Mouse (Mus musculus) induced T-regulatory cell, adult 2 months (primary cell): ENCODE data around the gene Gm11562.
"Not testable (repeated sequence)": the region's sequence is repeated elsewhere in the genome, so short reads cannot be mapped to it uniquely, and the experiment has no call there.

ENCODE experiments used
- DNase-seq: peaks from one replicate; pipeline ENCODE4 v3.0.0-alpha.2; 2012; ENCODE audit warnings: low read depth

The Gm11562 gene

DNA sequence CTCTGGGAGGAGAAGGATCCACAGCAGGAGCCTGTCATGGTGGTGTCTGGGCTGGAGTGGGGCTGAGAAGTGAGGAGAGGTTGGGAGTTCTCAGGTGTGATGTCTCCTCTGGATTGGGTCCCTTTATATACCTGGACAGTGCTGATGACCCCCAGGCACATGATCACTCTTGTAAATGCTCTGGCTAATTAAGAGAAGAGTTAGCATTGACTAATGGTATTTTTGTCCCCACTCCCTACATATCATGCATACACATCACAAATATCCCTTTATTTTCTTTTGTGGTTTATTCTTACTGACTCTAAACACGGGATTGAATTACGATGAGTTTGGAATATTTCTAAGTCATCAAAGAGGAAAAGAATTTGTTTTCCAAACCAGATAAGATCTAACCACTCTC, at the start of gene Gm11562:
Gene Gm11562, minus strand, starts transcription at position 101 of the 400 bp plus-strand sequence.
- DNase-seq = no peak

DNA sequence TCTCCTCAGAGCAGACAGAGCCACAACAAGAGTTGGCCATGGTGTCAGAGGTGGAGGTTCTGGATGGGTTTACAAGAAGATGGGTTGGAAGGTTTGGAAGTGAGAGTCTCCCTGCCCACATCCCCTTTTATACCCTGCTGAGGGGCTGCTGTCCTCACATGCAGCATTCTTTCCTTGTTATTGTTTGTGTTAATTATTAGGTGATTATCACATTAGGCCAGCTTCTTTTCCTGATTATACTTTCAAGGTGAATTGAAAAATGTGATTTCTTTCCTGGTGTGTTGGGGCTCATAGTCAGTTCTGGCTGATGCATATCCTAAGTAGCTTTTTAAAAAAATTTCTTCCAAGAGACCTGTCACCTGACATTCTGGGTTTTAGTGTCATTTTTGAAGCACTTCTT, 45.6 kb upstream of the Gm11562 start, which contains the start of gene Krtap4-6:
Gene Krtap4-6, minus strand, starts transcription at position 101 of the 400 bp plus-strand sequence.
- no peak for DNase-seq

DNA sequence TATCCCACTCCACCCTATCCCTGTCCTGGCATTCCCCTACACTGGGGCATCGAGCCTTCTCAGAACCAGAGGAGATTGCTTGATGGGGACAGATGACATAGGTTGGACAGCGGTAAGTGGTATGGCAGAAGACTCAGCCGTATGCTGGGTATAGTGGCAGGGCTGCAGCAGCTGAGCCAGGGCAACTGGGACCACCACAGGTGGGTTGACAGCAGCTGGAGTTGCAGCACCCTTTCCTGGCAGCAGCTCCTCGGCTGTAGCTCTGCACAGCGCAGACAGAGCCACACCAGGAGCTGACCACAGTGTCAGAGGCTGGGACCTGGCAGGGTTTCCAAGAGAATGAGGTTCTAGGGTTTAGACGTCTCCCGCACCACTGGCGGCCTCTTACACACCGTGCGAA, 42.6 kb upstream of the Gm11562 start:
- no peak for DNase-seq

DNA sequence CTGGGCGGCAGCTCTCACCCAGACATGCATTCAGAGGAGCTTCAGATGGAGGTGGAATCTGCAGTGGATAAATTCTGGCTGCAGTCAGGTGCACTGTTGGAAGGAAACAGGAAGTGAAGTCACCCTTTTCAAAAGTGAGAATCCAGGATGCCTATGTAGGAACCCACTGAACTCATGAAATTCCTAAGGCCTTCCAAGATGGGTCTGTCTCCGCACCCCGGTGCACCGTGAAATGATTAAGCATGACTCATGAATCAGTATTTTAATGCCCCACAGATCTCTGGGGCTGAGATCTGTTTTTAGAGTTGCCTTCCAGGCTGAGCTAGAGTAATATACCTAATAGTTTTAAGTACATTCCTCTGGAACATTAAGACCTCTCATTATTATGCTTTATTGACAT, 39.0 kb upstream of the Gm11562 start:
- no peak for DNase-seq

DNA sequence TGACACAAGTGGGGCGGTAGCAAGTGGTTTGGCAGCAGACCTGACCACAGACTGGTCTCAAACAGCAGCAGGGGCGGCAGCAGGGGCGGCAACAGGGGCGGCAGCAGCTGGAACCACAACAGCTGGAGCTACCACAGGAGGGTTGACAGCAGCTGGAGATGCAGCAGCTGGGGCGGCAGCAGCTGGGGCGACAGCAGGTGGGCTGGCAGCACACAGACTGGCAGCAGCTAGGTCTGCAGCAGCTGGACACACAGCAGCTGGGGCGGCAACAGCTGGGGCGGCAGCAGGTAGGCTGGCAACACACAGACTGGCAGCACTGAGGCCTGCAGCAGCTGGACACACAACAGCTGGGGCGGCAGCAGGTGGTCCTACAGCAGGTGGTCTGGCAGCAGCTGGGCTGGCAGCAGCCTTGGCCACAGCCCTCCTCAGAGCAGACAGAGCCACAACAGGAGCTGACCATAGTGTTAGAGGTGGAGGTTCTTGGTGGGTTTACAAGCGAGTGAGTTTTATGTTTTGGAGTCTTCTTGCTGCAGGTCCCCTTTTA, 38.3 kb upstream of the Gm11562 start, which contains the start of gene Gm11563:
Gene Gm11563, minus strand, starts transcription at position 494 of the 544 bp plus-strand sequence.
- DNase-seq = not testable (repeated sequence)

DNA sequence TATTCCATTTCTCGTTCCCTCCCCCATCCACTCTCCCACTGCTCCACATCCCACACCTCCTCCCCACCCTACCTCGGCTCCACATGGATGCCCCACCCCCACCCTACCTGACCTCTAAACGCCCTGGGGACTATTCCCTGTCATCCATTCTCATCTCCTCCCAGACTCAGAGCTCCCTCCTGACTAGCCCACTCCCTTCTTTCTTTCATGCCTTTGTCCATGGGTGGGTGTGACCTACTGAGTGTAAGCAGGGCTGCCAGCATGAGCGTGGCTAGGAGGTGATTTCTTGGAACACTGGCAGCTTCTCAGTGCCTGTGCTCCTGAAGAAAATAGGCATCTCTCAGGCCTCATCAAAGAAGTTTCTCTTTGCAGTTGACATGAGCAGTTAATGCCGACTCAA, 36.8 kb upstream of the Gm11562 start:
- DNase-seq = no peak

DNA sequence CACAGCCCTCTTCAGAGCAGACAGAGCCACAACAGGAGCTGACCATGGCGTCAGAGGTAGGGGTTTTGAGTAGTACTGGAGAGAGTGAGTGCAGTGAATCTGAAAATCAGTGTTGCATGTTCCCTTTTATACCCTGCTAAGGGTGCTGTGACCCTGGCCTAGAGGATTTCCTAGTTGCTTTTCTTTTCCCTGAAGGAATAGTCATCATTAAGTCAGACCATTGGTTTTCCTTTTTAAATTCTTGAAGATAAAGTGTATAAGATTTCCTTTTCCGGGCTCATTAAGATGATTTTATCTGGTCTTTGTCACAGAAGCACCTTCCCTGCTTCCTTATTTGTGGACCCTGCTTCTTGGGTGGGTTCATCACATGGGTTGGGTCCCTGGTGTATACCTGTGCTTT, 29.9 kb upstream of the Gm11562 start, which contains the start of gene Gm11555:
Gene Gm11555, minus strand, starts transcription at position 101 of the 400 bp plus-strand sequence.
- DNase-seq = no peak

DNA sequence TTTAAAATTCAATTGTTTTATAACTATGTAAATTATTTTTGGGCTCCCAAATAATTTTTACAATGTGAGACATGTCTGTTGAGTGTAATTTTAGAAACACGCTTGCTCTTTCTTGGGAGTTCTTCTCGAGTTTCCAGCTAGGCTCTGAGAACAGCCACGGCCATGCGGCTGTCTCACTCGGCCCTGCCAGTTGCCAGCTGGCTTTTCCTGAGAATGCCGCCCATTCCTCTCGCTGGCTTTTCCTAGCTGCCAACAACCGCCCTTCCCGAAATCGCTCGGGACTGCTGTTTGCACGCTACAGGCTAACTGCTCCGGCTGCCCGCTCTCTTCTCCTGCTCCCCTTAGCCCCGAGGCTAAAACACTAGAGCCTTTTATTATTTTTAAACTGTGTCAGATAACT, 26.2 kb upstream of the Gm11562 start:
- DNase-seq = no peak

DNA sequence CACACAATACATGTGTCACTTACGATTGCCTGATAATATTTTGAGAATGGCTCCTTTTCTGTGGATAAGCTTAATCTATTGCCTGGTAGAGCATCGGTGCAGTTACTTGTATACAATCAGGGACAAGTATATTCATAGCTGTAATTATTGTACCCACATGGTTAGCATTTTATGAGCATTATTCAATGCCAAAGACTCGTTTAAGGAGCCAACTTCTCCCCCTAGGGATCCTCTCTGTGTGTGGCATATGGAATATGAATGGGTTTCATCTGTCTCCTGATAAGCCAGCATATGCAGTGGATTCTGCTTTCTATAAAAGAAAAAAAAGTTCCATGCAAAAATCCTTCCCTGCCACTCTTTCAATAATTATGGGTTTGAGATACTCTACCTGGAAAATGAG, 24.1 kb upstream of the Gm11562 start:
- no peak for DNase-seq

DNA sequence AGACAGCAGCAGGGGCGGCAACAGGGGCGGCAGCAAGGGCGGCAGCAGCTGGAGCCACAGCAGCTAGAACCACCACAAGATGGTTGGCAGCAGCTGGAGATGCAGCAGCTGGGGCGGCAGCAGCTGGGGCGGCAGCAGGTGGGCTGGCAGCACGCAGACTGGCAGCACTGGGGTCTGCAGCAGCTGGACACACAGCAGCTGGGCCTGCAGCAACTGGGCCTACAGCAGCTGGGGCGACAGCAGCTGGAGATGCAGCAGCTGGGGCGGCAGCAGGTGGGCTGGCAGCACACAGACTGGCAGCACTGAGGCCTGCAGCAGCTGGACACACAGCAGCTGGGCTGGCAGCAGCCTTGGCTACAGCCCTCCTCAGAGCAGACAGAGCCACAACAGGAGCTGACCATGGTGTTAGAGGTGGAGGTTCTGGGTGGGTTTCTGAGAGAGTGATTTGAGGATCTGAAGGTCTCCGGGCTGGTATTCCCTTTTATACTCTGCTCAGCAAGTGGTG, 23.5 kb upstream of the Gm11562 start, which contains the start of gene Krtap4-7:
Gene Krtap4-7, minus strand, starts transcription at position 455 of the 505 bp plus-strand sequence.
- DNase-seq = not testable (repeated sequence)

DNA sequence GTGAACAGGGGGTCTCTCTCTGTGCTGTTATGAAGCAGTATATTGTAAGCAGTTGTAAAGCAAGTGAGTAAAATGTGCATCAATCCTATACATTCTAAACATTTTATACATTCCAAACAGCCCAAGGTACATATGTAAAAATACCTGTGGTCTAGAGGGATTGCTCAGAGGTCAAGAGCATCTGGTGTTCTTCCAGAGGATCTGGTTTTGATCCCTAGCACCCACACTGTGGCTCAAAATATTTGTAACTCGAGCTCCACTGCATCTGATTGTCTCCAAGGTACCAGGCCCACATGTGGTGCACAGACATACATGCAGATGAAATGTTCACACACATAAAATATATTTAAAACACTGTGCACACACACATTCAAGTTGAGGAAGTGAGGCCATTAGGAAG, 20.7 kb upstream of the Gm11562 start:
- no peak for DNase-seq

DNA sequence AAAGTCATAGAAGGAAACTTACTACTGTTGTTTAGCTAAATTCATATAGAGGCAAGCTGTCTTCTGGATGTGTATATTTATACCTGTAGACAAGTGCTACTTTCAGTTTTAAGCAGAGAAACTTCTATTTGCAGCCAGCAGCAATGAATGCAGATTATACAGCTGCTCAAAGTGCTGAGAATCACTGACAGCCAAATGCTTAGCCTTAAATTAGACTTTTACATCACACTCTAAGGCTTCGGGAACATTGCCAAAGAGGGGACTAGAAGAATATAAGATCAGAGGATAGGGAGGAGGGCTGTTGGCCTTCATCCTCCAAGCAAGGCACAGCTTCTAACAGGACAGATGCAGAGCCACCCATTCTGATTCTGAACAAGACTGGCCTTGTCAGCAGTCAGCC, 16.9 kb upstream of the Gm11562 start:
- DNase-seq = no peak

DNA sequence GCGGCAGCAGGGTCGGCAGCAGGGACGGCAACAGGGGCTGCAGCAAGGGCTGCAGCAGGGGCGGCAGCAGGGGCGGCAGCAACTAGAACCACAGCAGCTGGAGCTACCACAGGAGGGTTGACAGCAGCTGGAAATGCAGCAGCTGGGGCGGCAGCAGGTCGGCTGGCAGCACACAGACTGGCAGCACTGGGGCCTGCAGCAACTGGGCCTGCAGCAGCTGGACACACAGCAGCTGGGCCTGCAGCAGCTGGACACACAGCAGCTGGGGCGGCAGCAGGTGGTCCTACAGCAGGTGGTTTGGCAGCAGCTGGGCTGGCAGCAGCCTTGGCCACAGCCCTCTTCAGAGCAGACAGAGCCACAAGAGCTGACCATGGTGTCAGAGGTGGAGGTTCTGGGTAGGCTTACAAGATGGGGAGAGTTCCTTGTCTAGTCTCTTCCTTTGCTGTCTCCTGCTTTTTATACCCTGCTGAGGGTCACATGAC, 14.5 kb upstream of the Gm11562 start, which contains the start of gene Krtap4-2:
Gene Krtap4-2, minus strand, starts transcription at position 432 of the 482 bp plus-strand sequence.
- no peak for DNase-seq

DNA sequence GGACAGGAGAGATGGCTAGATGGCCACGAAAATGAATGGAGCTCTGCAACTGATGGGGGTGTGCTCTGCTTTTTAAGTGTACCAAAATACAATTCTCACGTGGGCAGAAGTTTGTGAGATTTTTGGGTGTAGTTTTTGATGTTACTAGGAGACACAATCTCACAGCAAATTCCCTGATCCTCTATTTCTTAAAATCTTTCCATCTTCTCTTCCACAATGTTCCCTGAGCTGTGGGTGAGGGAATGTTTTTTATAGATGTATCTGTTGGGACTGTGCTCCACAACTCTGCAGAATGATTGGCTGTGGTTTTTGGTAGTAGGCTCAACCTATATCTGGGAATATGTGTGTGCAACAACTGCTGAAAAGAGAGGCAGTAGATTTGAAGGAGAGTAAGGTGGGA, 13.1 kb upstream of the Gm11562 start:
- no peak for DNase-seq

DNA sequence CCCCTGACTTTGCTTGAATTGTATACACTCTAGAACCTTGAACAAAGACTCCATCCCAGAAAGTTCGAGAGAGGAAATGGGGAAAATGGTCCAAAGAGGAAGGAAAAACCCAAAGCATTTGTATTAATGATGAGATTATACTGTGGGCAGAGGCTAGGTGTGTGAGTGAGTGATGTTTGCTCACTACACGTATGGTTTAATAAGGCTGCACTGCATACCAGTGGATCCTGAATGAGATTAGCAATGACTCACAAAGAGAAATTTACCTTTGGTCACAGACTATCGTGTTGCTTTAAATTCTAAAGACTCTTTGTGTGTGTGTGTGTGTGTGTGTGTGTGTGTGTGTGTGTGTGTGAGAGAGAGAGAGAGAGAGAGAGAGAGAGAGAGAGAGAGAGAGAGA, 10.7 kb upstream of the Gm11562 start:
- no peak for DNase-seq

DNA sequence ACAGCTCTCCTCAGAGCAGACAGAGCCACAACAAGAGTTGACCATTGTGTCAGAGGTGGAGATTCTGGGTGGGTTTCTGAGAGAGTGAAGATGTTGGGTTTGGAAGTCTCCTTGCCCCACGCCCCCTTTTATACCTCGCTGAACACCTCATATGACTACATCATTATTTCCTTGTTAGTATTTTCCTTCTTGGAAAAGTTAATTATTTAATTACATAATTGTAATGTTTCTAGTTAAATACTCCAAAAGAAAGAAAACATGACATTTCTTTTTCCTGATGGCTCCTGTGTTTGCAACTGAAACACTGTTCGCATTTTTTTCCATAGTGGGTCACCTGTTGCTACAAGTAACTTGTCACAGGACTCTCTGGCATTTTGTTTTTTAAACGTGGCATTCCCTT, 7.9 kb upstream of the Gm11562 start, which contains the start of gene Krtap4-1:
Gene Krtap4-1, minus strand, starts transcription at position 101 of the 400 bp plus-strand sequence.
- no peak for DNase-seq

DNA sequence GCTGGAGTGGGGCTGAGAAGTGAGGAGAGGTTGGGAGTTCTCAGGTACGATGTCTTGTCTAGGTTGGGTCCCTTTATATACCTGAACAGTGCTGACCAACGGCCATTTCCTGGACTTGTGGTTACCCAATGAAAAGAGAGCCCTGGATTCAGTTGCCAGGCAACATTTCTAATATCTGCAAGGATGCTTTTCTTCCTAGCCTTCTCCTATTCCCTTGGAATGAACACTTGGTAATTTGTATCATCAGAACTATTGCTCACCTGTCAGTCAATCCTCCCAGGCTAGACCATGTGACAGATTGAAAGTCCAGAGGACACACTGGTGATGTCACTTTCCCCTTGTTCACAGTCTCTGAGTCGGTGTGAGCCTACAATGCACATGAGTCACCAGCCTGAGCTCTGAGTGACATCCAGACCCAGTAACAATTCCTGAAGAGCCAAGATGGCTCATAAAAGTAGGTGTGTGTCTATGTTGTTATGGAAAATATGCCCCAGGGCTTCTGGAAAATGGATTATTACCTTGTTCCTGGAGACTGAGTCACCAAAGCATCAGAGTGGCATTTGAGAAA, 5.4 kb downstream of the Gm11562 start, which contains the start of gene Krtap2-4:
Gene Krtap2-4, minus strand, starts transcription at position 51 of the 568 bp plus-strand sequence.
- no peak for DNase-seq

DNA sequence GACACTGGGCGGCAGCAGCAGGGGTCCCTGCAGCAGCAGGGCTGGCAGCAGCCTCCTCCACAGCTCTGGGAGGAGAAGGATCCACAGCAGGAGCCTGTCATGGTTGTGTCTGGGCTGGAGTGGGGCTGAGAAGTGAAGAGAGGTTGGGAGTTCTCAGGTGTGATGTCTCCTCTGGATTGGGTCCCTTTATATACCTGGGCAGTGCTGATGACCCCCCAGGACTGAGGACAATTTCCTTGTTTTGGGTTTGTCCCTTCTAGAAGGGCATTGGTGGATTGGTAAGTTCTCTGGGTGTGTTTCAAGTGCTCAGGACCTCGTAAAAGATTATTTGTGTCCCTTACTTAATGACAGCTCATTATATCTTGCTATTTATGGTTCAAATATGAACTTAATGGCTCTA, 10.1 kb downstream of the Gm11562 start, which contains the start of gene Gm11937:
Gene Gm11937, minus strand, starts transcription at position 101 of the 400 bp plus-strand sequence.
- not testable (repeated sequence) for DNase-seq

DNA sequence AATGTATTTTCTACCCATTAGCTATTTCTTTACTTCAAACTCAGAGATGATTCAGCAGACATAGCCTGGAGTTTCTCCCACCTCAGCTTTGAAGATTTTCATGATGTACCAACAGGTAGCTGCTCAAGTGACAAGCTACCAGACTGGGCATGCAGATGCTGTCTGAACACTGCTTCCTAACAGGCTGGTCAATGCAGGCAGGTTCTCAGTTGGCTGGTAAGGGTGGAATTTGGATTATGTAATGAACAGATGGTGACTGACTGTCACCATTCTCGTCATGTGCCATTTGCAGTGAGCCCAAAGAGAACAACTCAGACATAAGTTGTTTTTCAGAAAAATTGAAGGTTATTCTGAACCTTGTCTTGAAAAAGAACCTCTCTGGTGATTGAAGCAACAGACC, 11.1 kb downstream of the Gm11562 start:
- DNase-seq = no peak

DNA sequence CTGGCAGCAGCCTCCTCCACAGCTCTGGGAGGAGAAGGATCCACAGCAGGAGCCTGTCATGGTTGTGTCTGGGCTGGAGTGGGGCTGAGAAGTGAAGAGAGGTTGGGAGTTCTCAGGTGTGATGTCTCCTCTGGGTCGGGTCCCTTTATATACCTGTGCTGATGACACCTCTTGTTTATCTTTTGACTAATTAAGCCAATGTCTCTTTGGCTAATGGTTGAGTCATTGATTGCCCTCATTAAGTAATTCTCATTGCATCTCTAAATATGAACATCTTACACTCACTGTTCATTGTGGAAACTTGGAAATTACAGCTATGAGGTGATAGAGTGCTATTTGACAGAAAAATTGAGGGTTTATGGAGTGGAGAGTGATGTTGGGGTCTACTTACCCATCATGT, 17.0 kb downstream of the Gm11562 start, which contains the start of gene Gm11938:
Gene Gm11938, minus strand, starts transcription at position 101 of the 400 bp plus-strand sequence.
- DNase-seq = not testable (repeated sequence)

DNA sequence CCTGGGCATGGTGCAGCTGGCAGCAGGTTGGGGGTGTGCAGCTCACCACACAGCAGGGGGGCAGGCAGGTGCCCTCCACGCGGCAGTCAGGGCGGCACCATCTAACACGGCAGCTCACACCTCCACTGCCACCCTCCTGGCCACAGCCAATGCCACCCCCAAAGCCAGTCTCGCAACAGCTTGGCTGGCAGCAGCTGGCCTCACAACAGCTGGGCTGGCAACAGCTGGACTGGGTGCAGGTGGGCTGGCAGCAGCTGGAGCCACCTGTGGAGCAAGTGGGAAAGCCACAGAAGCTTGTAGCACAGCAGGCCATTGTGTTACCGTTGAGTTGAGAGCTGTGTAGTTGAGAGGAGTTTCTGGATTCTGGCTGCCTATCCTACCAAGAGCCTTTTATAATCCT, 22.5 kb downstream of the Gm11562 start, which contains the start of gene Krtap9-3:
Gene Krtap9-3, minus strand, starts transcription at position 364 of the 400 bp plus-strand sequence.
- not testable (repeated sequence) for DNase-seq

DNA sequence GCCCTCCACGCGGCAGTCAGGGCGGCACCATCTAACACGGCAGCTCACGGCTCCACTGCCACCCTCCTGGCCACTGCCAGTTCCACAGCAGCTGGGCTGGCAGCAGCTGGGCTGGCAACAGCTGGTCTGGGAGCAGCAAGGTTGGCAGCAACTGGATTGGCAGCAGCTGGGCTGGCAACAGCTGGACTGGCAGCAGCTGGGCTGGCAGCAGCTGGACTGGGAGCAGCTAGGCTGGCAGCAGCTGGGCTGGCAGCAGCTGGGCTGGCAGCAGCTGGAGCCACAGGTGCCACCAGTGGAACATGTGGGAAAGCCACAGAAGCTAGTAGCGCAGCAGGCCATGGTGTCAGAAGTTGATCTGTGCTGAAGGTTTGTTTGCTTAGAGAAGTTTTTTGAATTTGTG, 29.3 kb downstream of the Gm11562 start, which contains the start of gene Krtap1-3:
Gene Krtap1-3, minus strand, starts transcription at position 359 of the 400 bp plus-strand sequence.
- DNase-seq = no peak

DNA sequence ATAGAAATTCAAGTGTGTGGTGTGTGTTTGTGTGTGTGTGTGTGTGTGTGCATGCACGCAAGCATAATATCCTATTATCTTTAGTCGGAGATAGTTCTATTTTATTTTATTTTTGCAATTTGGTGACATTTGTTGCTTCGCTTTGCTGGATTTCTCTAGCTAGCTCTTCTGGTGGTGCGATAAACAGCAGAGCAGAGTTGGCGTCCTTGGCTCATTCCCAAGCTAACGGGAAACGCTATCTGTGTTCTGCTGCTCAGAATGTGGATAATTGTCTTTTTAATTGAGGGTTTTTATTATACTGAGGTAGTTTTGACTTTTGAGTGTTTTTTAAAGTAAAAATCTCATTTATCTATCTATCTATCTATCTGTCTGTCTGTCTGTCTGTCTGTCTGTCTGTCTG, 35.1 kb downstream of the Gm11562 start:
- no peak for DNase-seq
